Mouse (Mus musculus): ENCODE data around the gene Rpl6.
"Not testable (repeated sequence)": the region's sequence is repeated elsewhere in the genome, so short reads cannot be mapped to it uniquely, and the experiment has no call there.

Gene Rpl6

GRCm38 (mm10) chr5:121226406-121226805 lies 22.1 kb downstream of the Rpl6 start:
- DNase-seq, result no peak

GRCm38 (mm10) chr5:121226845-121227244 lies 22.6 kb downstream of the Rpl6 start:
- DNase-seq, result no peak

- DNase-seq, result not testable (repeated sequence)
Observed at GRCm38 (mm10) chr5:121227330-121227729, 23.0 kb downstream of the Rpl6 start.

- no peak for DNase-seq
Observed at GRCm38 (mm10) chr5:121229182-121229581, 24.9 kb downstream of the Rpl6 start.

GRCm38 (mm10) chr5:121230811-121231210 lies 26.5 kb downstream of the Rpl6 start:
- DNase-seq, result no peak

GRCm38 (mm10) chr5:121232789-121233188 lies 28.5 kb downstream of the Rpl6 start:
- no peak for DNase-seq

GRCm38 (mm10) chr5:121233726-121234125 lies 29.4 kb downstream of the Rpl6 start:
- DNase-seq, result no peak

- no peak for DNase-seq
Observed at GRCm38 (mm10) chr5:121236171-121236570, 31.9 kb downstream of the Rpl6 start.

- no peak for DNase-seq
Observed at GRCm38 (mm10) chr5:121238208-121238607, 33.9 kb downstream of the Rpl6 start.

GRCm38 (mm10) chr5:121239846-121240245 lies 35.6 kb downstream of the Rpl6 start:
- DNase-seq, result no peak

GRCm38 (mm10) chr5:121241182-121241581 lies 36.9 kb downstream of the Rpl6 start:
- no peak for DNase-seq

GRCm38 (mm10) chr5:121242261-121242660 lies 38.0 kb downstream of the Rpl6 start:
- no peak for DNase-seq

GRCm38 (mm10) chr5:121242701-121243100 lies 38.4 kb downstream of the Rpl6 start:
- no peak for DNase-seq

- no peak for DNase-seq
Observed at GRCm38 (mm10) chr5:121243676-121244364, 39.5 kb downstream of the Rpl6 start.

- DNase-seq, result no peak
Observed at GRCm38 (mm10) chr5:121244365-121244731, 40.1 kb downstream of the Rpl6 start.

- DNase-seq, result no peak
Observed at GRCm38 (mm10) chr5:121245201-121245600, 40.9 kb downstream of the Rpl6 start.

GRCm38 (mm10) chr5:121248766-121249394 lies 44.6 kb downstream of the Rpl6 start:
- DNase-seq, result no peak

GRCm38 (mm10) chr5:121249693-121250092 lies 45.4 kb downstream of the Rpl6 start:
- no peak for DNase-seq

GRCm38 (mm10) chr5:121251813-121252212 lies 47.5 kb downstream of the Rpl6 start:
- DNase-seq, result no peak

GRCm38 (mm10) chr5:121253816-121254497 lies 49.7 kb downstream of the Rpl6 start:
- no peak for DNase-seq

- DNase-seq, result no peak
Observed at GRCm38 (mm10) chr5:121254977-121255376, 50.7 kb downstream of the Rpl6 start.
